Mouse (Mus musculus) neural tube, embryonic 12.5 days (tissue): ENCODE data around the gene Saysd1. TPM values are rescaled to one million over a fixed set of nuclear protein-coding genes. Genes with fewer than 3 reads are reported as not detected.

Experiments
- ATAC-seq: fragments of 200-750 bp; cut with Nextera tagmentation; 2 replicates; pipeline ENCODE4 v1.8.0; 2017; ENCODE audit warnings: low read depth, mild to moderate bottlenecking, moderate TSS enrichment, moderate library complexity; ENCODE audit not compliant: low FRiP score
- H3K27ac ChIP-seq: fragments of 300-500 bp; sonication (generic); 2 replicates; pipeline ENCODE4 v1.5.1; 2016
- H3K27me3 ChIP-seq: fragments of 300-500 bp; sonication (generic); replicated peaks from 2 replicates; pipeline ENCODE4 v1.6.1; 2016; ENCODE audit warnings: mild to moderate bottlenecking
- H3K36me3 ChIP-seq: fragments of 300-500 bp; sonication (generic); 2 replicates; pipeline ENCODE4 v1.6.1; 2016; ENCODE audit warnings: mild to moderate bottlenecking
- H3K4me1 ChIP-seq: fragments of 300-500 bp; sonication (generic); 2 replicates; pipeline ENCODE4 v1.6.1; 2016
- H3K4me2 ChIP-seq: fragments of 300-500 bp; sonication (generic); replicated peaks from 2 replicates; pipeline ENCODE4 v1.6.1; 2016; ENCODE audit warnings: mild to moderate bottlenecking
- H3K4me3 ChIP-seq: fragments of 300-500 bp; sonication (generic); 2 replicates; pipeline ENCODE4 v1.5.1; 2016
- H3K9ac ChIP-seq: fragments of 300-500 bp; sonication (generic); 2 replicates; pipeline ENCODE4 v1.6.1; 2016; ENCODE audit warnings: mild to moderate bottlenecking
- H3K9me3 ChIP-seq: fragments of 300-500 bp; sonication (generic); 2 replicates; pipeline ENCODE4 v1.6.1; 2016; ENCODE audit warnings: mild to moderate bottlenecking
- WGBS: fragments of 180-500 bp; shearing (Covaris S2); methylation state at CpG from one replicate; pipeline ENCODE4 v1.1.7; 2016; 5-methylcytosine and 5-hydroxymethylcytosine counted together
- polyA plus RNA-seq: library from polyadenylated mRNA; unstranded; fragments of >200 nt; fragmentation: Nextera tagmentation; extraction: Ambion mirVana; gene quantifications from 2 replicates; pipeline ENCODE4 v1.2.1, GENCODE M21; 2016

Saysd1 gene
- polyA plus RNA-seq, 1 experiment from 2014 or later, result 11.7 TPM

- H3K9ac ChIP-seq, result no peak overlapping the region
- WGBS, result 47% methylated on average over 5 of the region's 5 CpGs
- no peaks in the 10 kb centered on the region for H3K27me3 ChIP-seq
- H3K9me3 ChIP-seq, result no peaks in the 10 kb centered on the region
- H3K36me3 ChIP-seq, result no peaks in the 10 kb centered on the region
- H3K4me1 ChIP-seq, result no peaks in the 10 kb centered on the region
- ATAC-seq, result no peak
- H3K27ac ChIP-seq, result no peak overlapping the region
- no peak overlapping the region for H3K4me3 ChIP-seq
- no peak overlapping the region for H3K4me2 ChIP-seq
Measured at GRCm38 (mm10) chr14:20094942-20095341, 43.4 kb downstream of the Saysd1 start.

- H3K4me2 ChIP-seq, result no peak overlapping the region
- no peak overlapping the region for H3K4me3 ChIP-seq
- no peak for ATAC-seq
- H3K27ac ChIP-seq, result no peak overlapping the region
- no peaks in the 10 kb centered on the region for H3K9me3 ChIP-seq
- H3K9ac ChIP-seq, result no peak overlapping the region
- no peaks in the 10 kb centered on the region for H3K36me3 ChIP-seq
- WGBS, result 25% methylated on average over 7 of the region's 7 CpGs
- H3K4me1 ChIP-seq, result no peaks in the 10 kb centered on the region
- no peaks in the 10 kb centered on the region for H3K27me3 ChIP-seq
Measured at GRCm38 (mm10) chr14:20093493-20093892, 44.8 kb downstream of the Saysd1 start.

- Histone ChIP-seq H3K27me3 (no peaks in the 10 kb centered on the region), H3K4me3 (no peak overlapping the region), H3K36me3 (no peaks in the 10 kb centered on the region), H3K9ac (no peak overlapping the region), H3K4me2 (no peak overlapping the region), H3K4me1 (peaks cover 9% of the 10 kb centered on the region; the same call in 1 of the 2 replicates), H3K9me3 (no peaks in the 10 kb centered on the region), H3K27ac (no peak overlapping the region)
- ATAC-seq, result no peak
Measured at GRCm38 (mm10) chr14:20084335-20084734, 54.0 kb downstream of the Saysd1 start.

GRCm38 (mm10) chr14:20082536-20083325, 55.6 kb downstream of the Saysd1 start:
- Histone ChIP-seq H3K9ac (peak overlapping the region; percentile 64), H3K27ac (peak overlapping the region; percentile 88), H3K36me3 (no peaks in the 10 kb centered on the region), H3K27me3 (no peaks in the 10 kb centered on the region), H3K4me3 (peak overlapping the region; percentile 54), H3K9me3 (no peaks in the 10 kb centered on the region), H3K4me1 (peaks cover 9% of the 10 kb centered on the region; the same call in 1 of the 2 replicates), H3K4me2 (peak overlapping the region; percentile 74)
- peak; percentile 98 for ATAC-seq
- WGBS, result 3% methylated on average over 56 of the region's 56 CpGs

GRCm38 (mm10) chr14:20081937-20082533, 56.3 kb downstream of the Saysd1 start:
- H3K4me3 ChIP-seq, result peak overlapping the region; percentile 54
- peak overlapping the region; percentile 64; the same call in 1 of the 2 replicates for H3K9ac ChIP-seq
- peaks cover 4% of the 10 kb centered on the region; the same call in 1 of the 2 replicates for H3K36me3 ChIP-seq
- H3K27ac ChIP-seq, result no peak overlapping the region
- 81% methylated on average over 5 of the region's 5 CpGs for WGBS
- no peaks in the 10 kb centered on the region for H3K27me3 ChIP-seq
- H3K9me3 ChIP-seq, result no peaks in the 10 kb centered on the region
- peak overlapping the region; percentile 74 for H3K4me2 ChIP-seq
- H3K4me1 ChIP-seq, result peaks cover 9% of the 10 kb centered on the region; the same call in 1 of the 2 replicates
- no peak for ATAC-seq

GRCm38 (mm10) chr14:20081084-20081483, 57.2 kb downstream of the Saysd1 start:
- H3K36me3 ChIP-seq, result peaks cover 5% of the 10 kb centered on the region; the same call in 1 of the 2 replicates
- no peak for ATAC-seq
- no peaks in the 10 kb centered on the region for H3K9me3 ChIP-seq
- 85% methylated on average over 1 of the region's 1 CpGs for WGBS
- peaks cover 9% of the 10 kb centered on the region; the same call in 1 of the 2 replicates for H3K4me1 ChIP-seq
- H3K4me3 ChIP-seq, result no peak overlapping the region
- H3K27me3 ChIP-seq, result no peaks in the 10 kb centered on the region
- no peak overlapping the region for H3K9ac ChIP-seq
- H3K27ac ChIP-seq, result no peak overlapping the region
- no peak overlapping the region for H3K4me2 ChIP-seq

- Histone ChIP-seq H3K9me3 (no peaks in the 10 kb centered on the region), H3K27me3 (no peaks in the 10 kb centered on the region), H3K4me1 (peaks cover 7% of the 10 kb centered on the region; the same call in 1 of the 2 replicates), H3K4me2 (no peak overlapping the region), H3K9ac (no peak overlapping the region), H3K36me3 (peaks cover 5% of the 10 kb centered on the region; the same call in 1 of the 2 replicates), H3K4me3 (no peak overlapping the region), H3K27ac (no peak overlapping the region)
- ATAC-seq, result no peak
- 76% methylated on average over 6 of the region's 6 CpGs for WGBS
Measured at GRCm38 (mm10) chr14:20077181-20077580, 61.2 kb downstream of the Saysd1 start.

- Histone ChIP-seq H3K4me1 (no peaks in the 10 kb centered on the region), H3K9ac (no peak overlapping the region), H3K9me3 (no peaks in the 10 kb centered on the region), H3K27me3 (no peaks in the 10 kb centered on the region), H3K4me3 (no peak overlapping the region), H3K4me2 (no peak overlapping the region), H3K27ac (no peak overlapping the region), H3K36me3 (peaks cover 5% of the 10 kb centered on the region; the same call in 1 of the 2 replicates)
- ATAC-seq, result no peak
- WGBS, result 92% methylated on average over 7 of the region's 7 CpGs
Measured at GRCm38 (mm10) chr14:20075544-20075943, 62.8 kb downstream of the Saysd1 start.

GRCm38 (mm10) chr14:20074759-20075158, 63.6 kb downstream of the Saysd1 start:
- Histone ChIP-seq H3K4me1 (no peaks in the 10 kb centered on the region), H3K27me3 (no peaks in the 10 kb centered on the region), H3K9ac (no peak overlapping the region), H3K4me2 (no peak overlapping the region), H3K36me3 (peaks cover 5% of the 10 kb centered on the region; the same call in 1 of the 2 replicates), H3K9me3 (no peaks in the 10 kb centered on the region), H3K27ac (no peak overlapping the region), H3K4me3 (no peak overlapping the region)
- no peak for ATAC-seq
- 57% methylated on average over 1 of the region's 1 CpGs for WGBS

- H3K27me3 ChIP-seq, result no peaks in the 10 kb centered on the region
- no peak for ATAC-seq
- H3K4me2 ChIP-seq, result no peak overlapping the region
- no peaks in the 10 kb centered on the region for H3K36me3 ChIP-seq
- no peaks in the 10 kb centered on the region for H3K9me3 ChIP-seq
- no peak overlapping the region for H3K9ac ChIP-seq
- no peak overlapping the region for H3K4me3 ChIP-seq
- H3K4me1 ChIP-seq, result no peaks in the 10 kb centered on the region
- no peak overlapping the region for H3K27ac ChIP-seq
Measured at GRCm38 (mm10) chr14:20070629-20071028, 67.7 kb downstream of the Saysd1 start.

GRCm38 (mm10) chr14:20068365-20068764, 70.0 kb downstream of the Saysd1 start:
- 92% methylated on average over 2 of the region's 2 CpGs for WGBS
- Histone ChIP-seq H3K4me2 (no peak overlapping the region), H3K36me3 (no peaks in the 10 kb centered on the region), H3K4me1 (no peaks in the 10 kb centered on the region), H3K4me3 (no peak overlapping the region), H3K27ac (no peak overlapping the region), H3K9ac (no peak overlapping the region), H3K27me3 (no peaks in the 10 kb centered on the region), H3K9me3 (no peaks in the 10 kb centered on the region)
- ATAC-seq, result no peak

- 36% methylated on average over 18 of the region's 18 CpGs for WGBS
- Histone ChIP-seq H3K4me2 (no peak overlapping the region), H3K36me3 (no peaks in the 10 kb centered on the region), H3K27ac (no peak overlapping the region), H3K27me3 (no peaks in the 10 kb centered on the region), H3K9me3 (no peaks in the 10 kb centered on the region), H3K4me3 (no peak overlapping the region), H3K4me1 (no peaks in the 10 kb centered on the region), H3K9ac (no peak overlapping the region)
- ATAC-seq, result peak; percentile 72; the same call in 1 of the 2 replicates
Measured at GRCm38 (mm10) chr14:20067293-20068074, 70.8 kb downstream of the Saysd1 start.
